Mouse (Mus musculus) adrenal gland, adult 18-20 months (tissue): Measurements from ENCODE around the gene Ccl1. TPM values are rescaled to one million over a fixed set of nuclear protein-coding genes. Genes with fewer than 3 reads are reported as not detected.

Experiments used
- DNase-seq, 2 experiments: peaks; one replicate each; pipeline ENCODE4 v3.0.0; 2021 to 2022; ENCODE audit warnings: low spot score in 2 of 2
- long read RNA-seq, 2 experiments: library from polyadenylated mRNA; stranded (forward); transcript quantifications; one replicate each; pipeline ENCODE4 v2.0.0; 2021
- total RNA-seq, 2 experiments: library from RNA; stranded (reverse); gene quantifications; 1 replicate in 1 of 2; 2 replicates in 1 of 2; pipeline ENCODE4 v1.2.3; 2021

Gene Ccl1
- total RNA-seq, result not detected
- long read RNA-seq, experiment 1, result 0 reads
- long read RNA-seq, experiment 2, result 0 reads

- DNase-seq, result no peak
Observed at GRCm38 (mm10) chr11:82305590-82305989, at the start of gene Ccl1. Gene Ccl1 (minus strand): TSS chr11:82305690.

- no peak for DNase-seq
Observed at GRCm38 (mm10) chr11:82351039-82351438, 45.5 kb upstream of the Ccl1 start.

GRCm38 (mm10) chr11:82340900-82341299, 35.4 kb upstream of the Ccl1 start:
- no peak for DNase-seq

GRCm38 (mm10) chr11:82340416-82340815, 34.9 kb upstream of the Ccl1 start:
- DNase-seq, result no peak

GRCm38 (mm10) chr11:82339921-82340401, 34.5 kb upstream of the Ccl1 start:
- DNase-seq, result peak; percentile 21 to 49

- DNase-seq, result peak in 1 of 2 experiments; percentile 11
Observed at GRCm38 (mm10) chr11:82313153-82313552, 7.7 kb upstream of the Ccl1 start.

- DNase-seq, result no peak
Observed at GRCm38 (mm10) chr11:82310336-82311045, 5.0 kb upstream of the Ccl1 start.

- DNase-seq, result no peak
Observed at GRCm38 (mm10) chr11:82297895-82298294, 7.6 kb downstream of the Ccl1 start.

- DNase-seq, result no peak
Observed at GRCm38 (mm10) chr11:82290841-82291240, 14.6 kb downstream of the Ccl1 start.

GRCm38 (mm10) chr11:82274149-82274812, 31.2 kb downstream of the Ccl1 start:
- no peak for DNase-seq

GRCm38 (mm10) chr11:82259131-82259530, 46.4 kb downstream of the Ccl1 start:
- DNase-seq, result no peak

- DNase-seq, result peak; percentile 28 to 40
Observed at GRCm38 (mm10) chr11:82255601-82256000, 49.9 kb downstream of the Ccl1 start.

- no peak for DNase-seq
Observed at GRCm38 (mm10) chr11:82253421-82253820, 52.1 kb downstream of the Ccl1 start.

GRCm38 (mm10) chr11:82251251-82251650, 54.2 kb downstream of the Ccl1 start:
- DNase-seq, result no peak

- DNase-seq, result no peak
Observed at GRCm38 (mm10) chr11:82249945-82250344, 55.5 kb downstream of the Ccl1 start.

GRCm38 (mm10) chr11:82237439-82237838, 68.1 kb downstream of the Ccl1 start:
- DNase-seq, result no peak

- no peak for DNase-seq
Observed at GRCm38 (mm10) chr11:82235551-82236207, 69.8 kb downstream of the Ccl1 start.

- DNase-seq, result no peak
Observed at GRCm38 (mm10) chr11:82233991-82234390, 71.5 kb downstream of the Ccl1 start.

- DNase-seq, result no peak
Observed at GRCm38 (mm10) chr11:82226976-82227375, 78.5 kb downstream of the Ccl1 start.

GRCm38 (mm10) chr11:82225936-82226335, 79.6 kb downstream of the Ccl1 start:
- DNase-seq, result no peak

- no peak for DNase-seq
Observed at GRCm38 (mm10) chr11:82216531-82216930, 89.0 kb downstream of the Ccl1 start.

- no peak for DNase-seq
Observed at GRCm38 (mm10) chr11:82214405-82214804, 91.1 kb downstream of the Ccl1 start.
